Mouse (Mus musculus): ENCODE results near the gene Fam214a. TPM values are rescaled to one million over a fixed set of nuclear protein-coding genes. Genes with fewer than 3 reads are reported as not detected.

Fam214a gene
- polyA plus RNA-seq, 1 experiment from 2014 or later: 11.4 TPM

GRCm38 (mm10) chr9:75001611-75002204, 49.0 kb downstream of the Fam214a start:
- Histone ChIP-seq H3K27ac (peak overlapping the region; percentile 72), H3K9ac (no peak overlapping the region), H3K9me3 (replicated peaks) (no peaks in the 10 kb centered on the region), H3K4me1 (replicated peaks) (peaks cover 14% of the 10 kb centered on the region), H3K36me3 (peaks cover 6% of the 10 kb centered on the region; the same call in 1 of the 2 replicates), H3K27me3 (no peaks in the 10 kb centered on the region), H3K4me2 (peak overlapping the region; percentile 30), H3K4me3 (no peak overlapping the region)
- peak; percentile 77 for ATAC-seq (replicated peaks; ENCODE audit: insufficient number of reproducible peaks, insufficient read depth, low FRiP score, low read depth)
- 25% methylated on average over 5 of the region's 5 CpGs for WGBS

GRCm38 (mm10) chr9:75002262-75002661, 49.6 kb downstream of the Fam214a start:
- no peaks in the 10 kb centered on the region for H3K27me3 ChIP-seq
- peaks cover 8% of the 10 kb centered on the region; the same call in 1 of the 2 replicates for H3K36me3 ChIP-seq
- H3K4me2 ChIP-seq: no peak overlapping the region
- peak overlapping the region; percentile 72; the same call in 1 of the 2 replicates for H3K27ac ChIP-seq
- H3K4me1 ChIP-seq (replicated peaks): peaks cover 14% of the 10 kb centered on the region
- H3K9me3 ChIP-seq (replicated peaks): no peaks in the 10 kb centered on the region
- H3K4me3 ChIP-seq: no peak overlapping the region
- WGBS: 52% methylated on average over 3 of the region's 3 CpGs
- 0 out of 2 replicates have a peak overlapping the region, but pooled peaks have one; percentile 25 for H3K9ac ChIP-seq
- ATAC-seq (replicated peaks; ENCODE audit: insufficient number of reproducible peaks, insufficient read depth, low FRiP score, low read depth): no peak

- Histone ChIP-seq H3K27me3 (no peaks in the 10 kb centered on the region), H3K9me3 (replicated peaks) (no peaks in the 10 kb centered on the region), H3K4me2 (no peak overlapping the region), H3K4me3 (no peak overlapping the region), H3K27ac (no peak overlapping the region), H3K36me3 (peaks cover 9% of the 10 kb centered on the region; the same call in 1 of the 2 replicates), H3K9ac (no peak overlapping the region), H3K4me1 (replicated peaks) (peaks cover 14% of the 10 kb centered on the region)
- ATAC-seq (replicated peaks; ENCODE audit: insufficient number of reproducible peaks, insufficient read depth, low FRiP score, low read depth): no peak
- 69% methylated on average over 10 of the region's 10 CpGs for WGBS
These were observed 51.5 kb downstream of the Fam214a start for GRCm38 (mm10) chr9:75004203-75004602.

GRCm38 (mm10) chr9:75016591-75016990, 63.9 kb downstream of the Fam214a start:
- no peak overlapping the region for H3K27ac ChIP-seq
- no peak overlapping the region for H3K4me2 ChIP-seq
- H3K9me3 ChIP-seq (replicated peaks): no peaks in the 10 kb centered on the region
- H3K9ac ChIP-seq: no peak overlapping the region
- H3K4me3 ChIP-seq: no peak overlapping the region
- 94% methylated on average over 2 of the region's 2 CpGs for WGBS
- peaks cover 43% of the 10 kb centered on the region for H3K36me3 ChIP-seq
- ATAC-seq (replicated peaks; ENCODE audit: insufficient number of reproducible peaks, insufficient read depth, low FRiP score, low read depth): no peak
- H3K4me1 ChIP-seq (replicated peaks): no peaks in the 10 kb centered on the region
- no peaks in the 10 kb centered on the region for H3K27me3 ChIP-seq

GRCm38 (mm10) chr9:75019181-75019580, 66.5 kb downstream of the Fam214a start:
- H3K4me1 ChIP-seq (replicated peaks): 0 out of 2 replicates have a peak, but pooled peaks cover 2% of the 10 kb centered on the region
- no peaks in the 10 kb centered on the region for H3K27me3 ChIP-seq
- no peak overlapping the region for H3K4me2 ChIP-seq
- no peak for ATAC-seq (replicated peaks; ENCODE audit: insufficient number of reproducible peaks, insufficient read depth, low FRiP score, low read depth)
- H3K36me3 ChIP-seq: peaks cover 35% of the 10 kb centered on the region
- no peak overlapping the region for H3K27ac ChIP-seq
- no peaks in the 10 kb centered on the region for H3K9me3 ChIP-seq (replicated peaks)
- no peak overlapping the region for H3K9ac ChIP-seq
- 90% methylated on average over 6 of the region's 6 CpGs for WGBS
- no peak overlapping the region for H3K4me3 ChIP-seq

- Histone ChIP-seq H3K36me3 (peaks cover 35% of the 10 kb centered on the region), H3K4me3 (no peak overlapping the region), H3K27me3 (no peaks in the 10 kb centered on the region), H3K4me1 (replicated peaks) (0 out of 2 replicates have a peak, but pooled peaks cover 2% of the 10 kb centered on the region), H3K27ac (no peak overlapping the region), H3K9me3 (replicated peaks) (no peaks in the 10 kb centered on the region), H3K4me2 (no peak overlapping the region), H3K9ac (no peak overlapping the region)
- 88% methylated on average over 3 of the region's 3 CpGs for WGBS
- no peak for ATAC-seq (replicated peaks; ENCODE audit: insufficient number of reproducible peaks, insufficient read depth, low FRiP score, low read depth)
These were observed 66.9 kb downstream of the Fam214a start for GRCm38 (mm10) chr9:75019592-75019991.

DNA sequence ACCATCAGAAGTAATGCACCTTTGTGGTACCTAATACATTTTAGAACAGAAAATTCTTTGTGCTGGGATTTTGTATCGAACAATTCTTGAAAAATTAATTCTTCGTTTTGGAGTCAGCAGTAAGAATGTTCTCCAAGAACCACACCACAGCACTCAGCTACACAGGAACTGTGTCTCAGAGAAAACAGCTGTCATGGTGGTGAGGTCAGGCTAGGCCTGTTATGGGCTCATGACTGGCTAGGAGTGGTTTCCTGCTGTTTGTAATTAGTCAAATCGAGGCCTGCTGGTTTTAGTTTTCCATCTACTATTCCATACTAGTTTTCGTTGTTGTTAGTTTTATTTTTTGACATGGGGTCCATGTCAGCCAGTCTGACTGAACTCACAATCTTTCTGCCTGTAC, 67.9 kb downstream of the Fam214a start:
- no peak overlapping the region for H3K4me3 ChIP-seq
- peaks cover 36% of the 10 kb centered on the region for H3K36me3 ChIP-seq
- H3K27ac ChIP-seq: no peak overlapping the region
- WGBS: 73% methylated on average over 4 of the region's 4 CpGs
- H3K27me3 ChIP-seq: no peaks in the 10 kb centered on the region
- no peak for ATAC-seq (replicated peaks; ENCODE audit: insufficient number of reproducible peaks, insufficient read depth, low FRiP score, low read depth)
- no peaks in the 10 kb centered on the region for H3K9me3 ChIP-seq (replicated peaks)
- no peak overlapping the region for H3K9ac ChIP-seq
- H3K4me1 ChIP-seq (replicated peaks): 0 out of 2 replicates have a peak, but pooled peaks cover 2% of the 10 kb centered on the region
- H3K4me2 ChIP-seq: no peak overlapping the region

GRCm38 (mm10) chr9:75022546-75022945, 69.9 kb downstream of the Fam214a start:
- Histone ChIP-seq H3K36me3 (peaks cover 35% of the 10 kb centered on the region), H3K27me3 (no peaks in the 10 kb centered on the region), H3K4me1 (replicated peaks) (0 out of 2 replicates have a peak, but pooled peaks cover 2% of the 10 kb centered on the region), H3K4me3 (no peak overlapping the region), H3K27ac (no peak overlapping the region), H3K9ac (no peak overlapping the region), H3K9me3 (replicated peaks) (no peaks in the 10 kb centered on the region), H3K4me2 (no peak overlapping the region)
- WGBS: 83% methylated on average over 7 of the region's 7 CpGs
- ATAC-seq (replicated peaks; ENCODE audit: insufficient number of reproducible peaks, insufficient read depth, low FRiP score, low read depth): no peak

DNA sequence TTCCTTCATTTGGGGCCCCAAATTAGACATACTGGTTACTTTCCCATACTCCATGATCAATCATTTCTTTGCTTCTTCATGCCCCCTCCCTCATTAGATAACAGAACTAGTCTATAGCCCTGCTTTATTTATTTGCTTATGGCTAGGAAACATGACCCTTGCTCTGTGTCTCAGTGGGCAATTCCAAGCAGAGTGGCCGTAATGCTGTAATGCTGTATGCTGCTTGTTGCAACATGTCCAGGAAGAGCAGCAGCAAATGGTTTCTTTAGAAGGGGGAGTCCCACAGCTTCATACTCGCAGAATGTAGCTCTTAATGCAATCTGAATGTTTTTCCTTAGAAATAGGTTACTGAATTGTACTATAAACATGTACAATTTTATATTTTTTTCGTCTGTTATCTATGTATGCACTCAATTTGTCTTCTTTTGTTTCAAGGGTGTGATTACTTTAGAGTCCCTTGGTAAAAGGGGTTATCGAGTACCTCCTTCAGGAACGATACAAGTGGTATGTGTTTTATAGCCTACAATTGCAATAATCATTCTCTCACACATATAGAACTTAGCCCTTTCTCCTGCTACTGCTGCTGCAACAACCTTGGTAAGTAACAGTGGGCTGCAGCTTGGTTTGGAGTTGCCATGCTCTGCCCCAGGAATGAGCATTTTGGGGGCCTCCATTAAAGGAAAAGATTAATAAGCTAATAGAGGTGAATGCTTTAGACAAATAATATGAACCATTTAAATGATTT, 70.6 kb downstream of the Fam214a start:
- 0 out of 2 replicates have a peak, but pooled peaks cover 2% of the 10 kb centered on the region for H3K4me1 ChIP-seq (replicated peaks)
- no peak for ATAC-seq (replicated peaks; ENCODE audit: insufficient number of reproducible peaks, insufficient read depth, low FRiP score, low read depth)
- WGBS: 73% methylated on average over 5 of the region's 5 CpGs
- no peak overlapping the region for H3K9ac ChIP-seq
- no peak overlapping the region for H3K4me2 ChIP-seq
- H3K27me3 ChIP-seq: no peaks in the 10 kb centered on the region
- H3K27ac ChIP-seq: no peak overlapping the region
- H3K36me3 ChIP-seq: peaks cover 31% of the 10 kb centered on the region
- no peaks in the 10 kb centered on the region for H3K9me3 ChIP-seq (replicated peaks)
- no peak overlapping the region for H3K4me3 ChIP-seq

GRCm38 (mm10) chr9:75024089-75024488, 71.4 kb downstream of the Fam214a start:
- H3K4me3 ChIP-seq: no peak overlapping the region
- H3K4me2 ChIP-seq: no peak overlapping the region
- H3K4me1 ChIP-seq (replicated peaks): 0 out of 2 replicates have a peak, but pooled peaks cover 2% of the 10 kb centered on the region
- H3K27me3 ChIP-seq: no peaks in the 10 kb centered on the region
- ATAC-seq (replicated peaks; ENCODE audit: insufficient number of reproducible peaks, insufficient read depth, low FRiP score, low read depth): no peak
- peaks cover 24% of the 10 kb centered on the region for H3K36me3 ChIP-seq
- H3K27ac ChIP-seq: no peak overlapping the region
- no peaks in the 10 kb centered on the region for H3K9me3 ChIP-seq (replicated peaks)
- 27% methylated on average over 7 of the region's 7 CpGs for WGBS
- H3K9ac ChIP-seq: no peak overlapping the region

DNA sequence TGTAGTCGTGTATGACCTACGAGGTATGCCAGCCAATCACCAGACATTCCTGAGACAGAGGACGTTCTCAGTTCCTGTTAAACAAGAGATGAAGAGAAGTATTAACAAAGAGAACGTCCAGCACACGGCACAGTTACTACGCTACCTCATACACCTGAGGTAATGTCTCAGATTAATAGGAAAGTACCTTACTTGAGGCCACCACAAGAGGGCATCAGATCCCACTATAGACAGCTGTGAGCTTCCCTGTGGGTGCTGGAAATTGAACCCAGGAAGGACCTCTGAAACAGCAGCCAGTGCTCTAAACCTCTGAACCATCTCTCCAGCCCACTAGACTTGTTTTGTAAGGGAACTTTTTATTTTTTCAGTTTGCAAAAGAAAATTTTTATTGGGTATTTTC, 73.0 kb downstream of the Fam214a start:
- 74% methylated on average over 6 of the region's 6 CpGs for WGBS
- peaks cover 10% of the 10 kb centered on the region; the same call in 1 of the 2 replicates for H3K36me3 ChIP-seq
- no peak for ATAC-seq (replicated peaks; ENCODE audit: insufficient number of reproducible peaks, insufficient read depth, low FRiP score, low read depth)
- H3K4me1 ChIP-seq (replicated peaks): 0 out of 2 replicates have a peak, but pooled peaks cover 2% of the 10 kb centered on the region
- H3K4me2 ChIP-seq: no peak overlapping the region
- H3K27ac ChIP-seq: no peak overlapping the region
- no peak overlapping the region for H3K4me3 ChIP-seq
- no peaks in the 10 kb centered on the region for H3K27me3 ChIP-seq
- H3K9ac ChIP-seq: no peak overlapping the region
- no peaks in the 10 kb centered on the region for H3K9me3 ChIP-seq (replicated peaks)

Measured in heart, embryonic 15.5 days (tissue).